Mouse (Mus musculus): ENCODE results near the gene Zbtb22.

The Zbtb22 gene

GRCm38 (mm10) chr17:33965082-33965845, 49.6 kb downstream of the Zbtb22 start:
- DNase-seq (ENCODE audit: low spot score in 2 of 2) = no peak

- no peak for DNase-seq (ENCODE audit: low spot score in 2 of 2)
Measured at GRCm38 (mm10) chr17:33965846-33966550, 50.3 kb downstream of the Zbtb22 start.

- DNase-seq (ENCODE audit: low spot score in 2 of 2) = peak; percentile 77 to 80
Measured at GRCm38 (mm10) chr17:33968489-33968888, 52.8 kb downstream of the Zbtb22 start.

All from natural killer cell, adult 2 months (primary cell).